Mouse (Mus musculus) frontal cortex, postnatal 10 days (tissue): Measurements from ENCODE around the gene Spns2.

Source experiments
- DNase-seq, 2 experiments: peaks; one replicate each; pipeline ENCODE4 v3.0.0; 2022; ENCODE audit warnings: low spot score in 2 of 2, mixed read lengths in 1 of 2

Spns2 gene

DNA sequence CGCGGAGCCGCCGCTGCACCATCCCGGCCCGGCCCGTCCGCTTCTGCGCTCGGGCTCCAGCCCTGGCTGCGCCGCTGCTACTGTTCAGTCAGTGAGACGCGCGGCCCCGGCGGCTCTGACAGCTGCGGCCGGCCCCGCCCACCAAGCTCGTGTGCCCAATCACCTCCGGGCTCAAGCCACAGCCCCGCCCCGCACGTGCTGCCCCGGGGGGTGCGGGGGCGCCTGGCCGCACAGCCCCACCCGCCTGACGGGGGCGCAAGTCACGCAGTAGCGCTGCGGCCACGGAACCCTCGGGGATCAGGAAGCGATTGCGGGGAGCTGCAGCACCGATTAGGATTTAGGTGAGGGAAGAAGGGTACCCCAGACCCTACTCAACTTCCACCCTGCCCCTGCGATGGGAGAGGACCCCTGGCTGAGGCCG is at the start of gene Spns2:
Gene Spns2 (minus strand): TSS at position 24 of the 421 bp plus-strand sequence.
- DNase-seq, result peak; percentile 92

DNA sequence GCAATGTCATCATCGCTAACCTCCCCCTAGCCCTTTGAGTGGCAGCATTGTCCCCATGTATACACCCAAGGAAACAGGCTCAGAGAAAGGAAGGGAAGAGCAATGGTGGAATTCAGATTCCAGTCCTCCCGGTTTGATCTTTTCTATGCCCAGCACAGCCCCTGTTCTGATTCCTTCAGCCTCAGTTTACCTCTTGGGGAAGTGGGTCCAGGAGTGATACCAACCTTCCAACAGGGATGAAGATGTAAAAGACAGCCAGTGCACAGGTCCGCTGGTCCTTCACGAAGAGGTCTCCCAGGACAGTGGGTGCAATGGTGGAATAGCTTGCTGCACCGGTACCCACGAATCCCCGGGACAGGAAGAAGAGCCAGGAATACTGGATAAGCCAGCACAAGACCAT is 49.1 kb upstream of the Spns2 start:
- no peak for DNase-seq

DNA sequence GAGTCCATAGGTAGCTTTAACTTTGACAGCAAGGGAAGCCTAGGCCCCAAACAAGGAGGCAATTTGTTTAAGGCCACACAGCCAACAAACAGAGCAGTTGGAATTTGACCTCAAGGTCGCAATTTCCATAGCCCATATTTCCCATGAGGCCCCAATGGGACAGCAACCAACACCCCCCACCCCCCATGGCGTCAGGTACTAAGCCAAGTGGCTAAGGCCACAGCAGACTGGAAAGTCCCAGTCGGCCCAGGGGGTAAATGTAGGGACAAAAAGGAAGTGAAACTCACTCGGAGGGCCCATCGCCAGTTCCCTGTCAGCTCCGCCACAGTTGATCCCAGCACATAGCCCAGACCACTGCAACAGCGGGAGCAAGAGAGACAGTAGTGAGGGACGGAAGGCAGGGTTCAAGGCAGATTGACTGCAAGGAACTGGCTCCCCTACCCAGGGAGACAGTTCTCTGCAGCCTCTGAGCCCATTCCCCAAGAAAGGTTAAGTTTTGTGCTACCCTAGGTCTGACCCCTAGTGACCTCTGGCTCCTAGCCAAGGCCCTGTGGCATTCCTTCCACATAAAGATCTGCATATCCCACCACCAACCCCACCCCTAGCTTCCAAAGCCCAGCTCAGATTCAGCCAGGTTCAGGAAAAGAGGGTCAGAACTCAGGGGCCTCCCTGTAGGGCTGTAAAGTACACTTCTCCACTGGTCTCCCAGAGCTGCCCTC is 48.5 kb upstream of the Spns2 start:
- DNase-seq, result peak in 1 of 2 experiments; percentile 20

DNA sequence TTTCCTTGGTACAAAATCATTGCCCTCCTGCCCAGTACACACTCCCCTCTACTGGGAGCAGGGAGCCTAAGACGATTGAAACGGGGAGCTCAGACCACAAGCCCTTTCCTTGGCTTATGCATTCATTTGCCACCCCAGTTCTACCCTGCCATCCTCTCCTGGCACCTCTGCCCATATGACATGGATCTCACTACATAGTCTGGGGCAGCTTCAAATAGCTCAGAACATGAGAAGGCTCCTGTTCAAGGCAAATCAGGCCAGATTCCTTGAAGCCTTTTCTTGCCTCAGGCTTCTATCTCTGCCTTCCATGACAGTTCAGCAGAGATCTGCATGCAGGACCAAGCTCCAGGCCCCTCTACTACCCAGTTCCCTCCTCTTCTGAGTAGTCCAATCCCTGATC is 47.8 kb upstream of the Spns2 start:
- DNase-seq, result no peak

DNA sequence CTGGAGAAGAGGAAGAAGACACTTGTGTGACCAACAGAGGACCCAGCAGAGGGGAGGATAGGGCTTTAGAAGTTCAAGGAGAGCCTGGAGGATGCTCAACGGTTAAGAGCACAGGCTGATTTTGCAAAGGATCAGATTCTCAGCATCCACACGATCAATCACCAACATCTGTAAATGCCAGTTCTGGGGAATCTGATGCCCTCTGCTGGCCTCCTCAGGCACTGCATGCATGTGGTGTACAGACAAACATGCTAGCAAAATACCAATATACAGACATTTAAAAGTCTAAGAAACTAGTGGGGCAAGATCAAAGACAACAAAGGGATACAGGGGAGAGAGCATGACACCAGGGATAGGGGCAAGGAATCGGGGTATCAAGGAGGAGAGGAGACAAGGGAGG is 45.8 kb upstream of the Spns2 start:
- DNase-seq, result no peak

DNA sequence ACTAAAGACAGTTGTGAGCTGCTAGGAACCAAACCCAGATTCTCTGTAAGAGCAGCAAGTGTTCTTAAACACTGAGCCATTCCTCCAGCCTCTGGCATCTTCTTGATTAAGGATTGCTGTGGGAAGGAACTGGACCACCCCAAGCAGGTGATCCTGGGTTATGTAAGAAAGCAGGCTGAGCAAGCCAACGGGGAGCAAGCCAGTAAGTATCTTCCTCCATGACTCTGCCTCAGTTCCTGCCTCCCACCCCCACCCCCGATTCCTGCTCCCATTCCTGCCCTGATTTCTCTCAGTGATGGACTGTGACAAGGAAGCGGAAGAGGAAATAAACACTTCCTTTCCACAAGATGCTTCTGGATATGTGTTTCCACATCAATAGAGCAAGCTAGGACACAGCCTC is 43.2 kb upstream of the Spns2 start:
- no peak for DNase-seq

DNA sequence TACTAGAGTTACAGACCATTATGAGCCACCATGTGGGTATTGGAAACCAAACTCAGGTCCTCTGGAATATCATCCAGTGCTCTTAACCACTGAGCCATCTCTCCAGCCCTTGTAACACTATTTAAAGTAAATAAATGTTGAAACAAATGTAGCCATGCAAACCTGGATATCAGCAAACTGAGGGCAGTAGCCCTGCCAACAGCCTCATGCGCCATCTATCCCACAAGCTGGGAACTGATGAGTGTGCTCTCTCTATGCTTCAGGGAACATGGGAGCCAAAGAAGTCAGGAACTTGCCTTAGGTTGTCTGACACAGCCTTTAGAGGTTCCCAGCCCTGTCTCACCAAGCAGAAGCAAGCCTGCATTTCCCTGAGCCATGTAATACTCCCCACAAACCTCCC is 41.9 kb upstream of the Spns2 start:
- DNase-seq, result no peak

DNA sequence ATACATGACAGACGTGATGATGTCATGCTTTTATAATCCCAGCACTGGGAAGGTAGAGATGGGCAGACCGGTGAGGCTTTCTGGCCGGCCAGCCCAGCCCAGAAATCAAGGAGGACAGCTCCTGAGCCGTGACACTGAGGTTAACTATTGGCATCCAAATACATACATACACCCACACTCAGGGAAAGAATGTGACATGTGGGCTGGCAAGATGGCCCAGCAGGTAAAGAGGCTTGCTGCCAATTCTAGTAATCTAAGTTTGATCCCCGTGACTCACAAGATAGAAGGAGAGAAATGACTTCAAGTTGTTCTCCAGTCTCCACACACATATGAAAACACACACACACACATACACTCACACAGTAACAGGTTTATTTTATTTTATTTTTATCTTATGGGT is 41.4 kb upstream of the Spns2 start:
- no peak for DNase-seq

DNA sequence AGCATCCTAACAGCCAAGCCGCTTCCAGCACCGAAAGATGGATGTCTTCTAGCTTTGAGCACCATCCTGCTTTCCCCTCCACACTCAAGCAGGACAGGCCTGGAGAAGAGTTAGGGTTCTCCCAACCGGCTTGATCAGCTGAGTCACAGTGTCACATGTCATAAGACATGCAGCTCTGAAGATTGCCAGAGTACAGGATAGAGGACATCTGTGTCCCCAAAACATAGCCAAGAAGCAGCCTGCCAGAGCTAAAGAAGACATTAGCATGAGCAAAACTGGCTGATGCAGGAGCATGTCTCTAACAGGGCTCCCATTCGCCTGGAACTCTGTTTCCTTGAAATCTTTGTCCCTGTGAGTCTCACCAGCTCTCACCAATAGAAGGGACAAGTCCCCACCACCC is 36.5 kb upstream of the Spns2 start:
- no peak for DNase-seq

DNA sequence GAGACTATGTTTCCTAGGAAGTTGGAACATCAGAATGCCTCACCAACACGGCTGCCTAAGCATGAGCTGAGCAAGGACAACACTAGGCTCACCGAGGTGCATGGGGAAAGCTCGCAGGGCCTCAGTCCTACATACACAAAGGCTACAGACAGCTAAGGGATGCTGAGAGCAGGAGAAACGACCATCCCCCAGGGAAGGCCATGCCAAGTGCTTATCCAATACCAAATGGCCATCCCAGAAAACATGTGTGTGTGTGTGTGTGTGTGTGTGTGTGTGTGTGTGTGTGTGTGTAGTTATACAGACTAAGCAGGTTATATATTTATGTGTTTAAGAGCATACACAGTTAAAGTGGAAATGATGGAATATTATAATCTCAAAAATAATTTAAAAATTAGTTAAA is 34.0 kb upstream of the Spns2 start:
- DNase-seq, result no peak

DNA sequence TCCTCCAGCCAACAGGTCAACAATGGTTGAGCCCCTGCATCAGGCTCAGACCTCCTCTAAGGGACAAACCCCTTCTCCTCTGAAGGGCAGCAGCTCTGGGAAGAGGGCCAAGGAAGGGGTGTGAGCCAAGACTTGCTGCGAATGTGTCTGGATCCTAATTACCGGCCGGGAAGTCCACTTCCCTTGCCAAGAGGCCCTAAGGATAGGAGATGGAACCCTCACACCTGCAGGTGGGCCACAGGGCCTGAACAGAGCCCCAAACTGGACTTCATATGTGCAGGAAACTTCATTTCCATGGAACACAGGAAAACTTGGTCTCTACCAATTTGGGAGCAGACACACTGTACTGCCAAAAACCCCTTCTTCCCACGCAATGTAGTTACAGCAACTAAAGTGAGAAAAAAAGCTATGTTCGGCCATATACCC is 32.9 kb upstream of the Spns2 start:
- DNase-seq, result peak in 1 of 2 experiments; percentile 33

DNA sequence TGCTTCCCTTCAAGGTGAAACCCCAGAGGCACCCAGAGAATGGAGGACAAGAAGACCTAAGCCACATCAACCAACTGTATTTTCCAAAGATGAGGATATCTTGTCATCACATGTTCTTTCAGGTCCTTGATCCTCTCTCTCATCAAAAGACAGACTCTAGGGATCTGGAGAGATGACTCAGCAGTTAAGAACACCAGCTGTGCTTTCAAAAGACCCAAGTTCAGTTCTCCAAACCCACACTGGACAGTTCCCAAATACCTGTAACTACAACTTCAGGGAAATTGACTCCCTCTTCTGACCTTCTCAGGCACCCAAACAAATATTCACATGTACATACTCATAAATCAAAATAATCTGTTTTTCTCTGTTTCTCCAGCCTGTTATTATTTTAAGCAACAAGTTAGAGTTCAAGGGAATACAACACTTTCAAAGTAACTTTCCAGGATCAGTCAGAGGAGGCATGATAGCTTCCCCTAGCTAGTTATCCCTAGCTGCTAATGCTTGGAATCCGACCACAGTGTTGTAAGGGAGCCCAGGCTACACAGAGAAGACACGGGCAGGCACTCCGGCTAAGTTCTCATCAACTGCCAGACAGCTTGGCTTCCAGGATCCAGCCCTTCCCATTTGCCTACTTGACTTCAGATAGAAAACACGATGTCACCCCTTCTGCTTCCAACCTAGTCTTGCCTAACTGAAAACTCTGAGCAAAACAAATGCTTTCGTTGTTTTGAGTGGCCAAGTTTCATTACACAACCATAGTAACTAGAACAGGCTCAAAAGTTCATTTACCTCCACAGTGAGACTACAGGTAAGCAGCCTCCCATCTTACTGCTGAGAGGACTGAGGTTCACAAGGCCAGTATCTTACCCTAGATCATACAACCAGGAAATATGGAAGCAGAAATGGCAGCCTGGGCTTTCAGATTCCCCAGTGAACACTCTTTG is 32.2 kb upstream of the Spns2 start:
- no peak for DNase-seq

DNA sequence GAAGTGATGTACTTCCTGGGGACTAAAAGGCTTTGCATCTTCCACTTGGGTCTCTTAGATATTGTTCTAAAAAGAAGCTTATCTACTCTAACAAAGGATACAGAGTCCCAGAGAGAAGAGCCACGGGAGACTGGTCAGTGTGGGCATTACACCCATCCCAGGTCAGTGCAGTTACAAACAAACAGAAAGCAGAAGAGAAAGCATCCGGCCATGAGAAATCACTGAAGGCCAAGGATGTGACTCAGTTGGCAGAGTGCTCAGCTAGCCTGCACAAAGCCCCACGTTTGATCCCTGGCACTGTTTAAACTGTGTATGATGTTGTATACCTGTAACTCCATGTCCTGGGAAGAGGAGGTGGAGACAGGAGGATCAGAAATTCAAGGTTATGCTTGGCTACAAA is 30.2 kb upstream of the Spns2 start:
- DNase-seq, result no peak

DNA sequence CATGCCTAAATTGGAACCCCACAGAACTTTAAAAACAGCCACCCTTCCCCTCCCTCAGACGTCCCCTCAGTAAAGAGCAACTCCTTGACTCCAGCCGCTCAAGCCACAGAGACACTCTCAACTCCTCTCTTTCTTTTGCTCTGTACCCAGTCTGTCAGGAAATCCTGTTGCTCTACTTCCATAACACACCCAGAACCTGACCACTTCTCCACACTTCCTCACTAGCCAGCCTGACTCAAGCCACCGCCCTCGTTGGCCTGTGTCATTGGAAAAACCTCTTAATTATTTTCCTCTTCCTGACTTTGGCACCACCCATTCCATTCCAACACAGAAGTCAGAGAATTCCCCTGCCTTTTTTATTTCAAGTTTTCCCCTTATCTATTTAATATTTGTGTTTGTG is 29.5 kb upstream of the Spns2 start:
- no peak for DNase-seq

DNA sequence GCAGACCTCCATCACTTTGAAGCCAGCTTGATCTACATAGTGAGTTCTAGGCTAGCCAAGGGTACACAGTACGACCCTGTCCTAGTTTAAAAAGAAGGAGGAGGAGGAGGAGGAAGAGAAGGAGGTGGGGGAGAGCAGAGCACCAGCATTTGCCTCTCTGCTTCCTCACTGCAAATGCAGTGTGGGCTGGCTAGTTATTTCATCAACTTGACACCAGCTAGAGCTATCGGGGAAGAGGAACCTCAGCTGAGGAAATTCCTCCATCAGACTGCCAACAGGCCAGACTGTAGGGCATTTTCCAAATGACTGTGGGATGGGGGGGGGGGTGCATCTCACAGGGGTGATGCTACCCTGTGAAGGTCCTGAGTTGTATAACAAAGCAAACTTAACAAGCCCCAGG is 28.7 kb upstream of the Spns2 start:
- DNase-seq, result no peak

DNA sequence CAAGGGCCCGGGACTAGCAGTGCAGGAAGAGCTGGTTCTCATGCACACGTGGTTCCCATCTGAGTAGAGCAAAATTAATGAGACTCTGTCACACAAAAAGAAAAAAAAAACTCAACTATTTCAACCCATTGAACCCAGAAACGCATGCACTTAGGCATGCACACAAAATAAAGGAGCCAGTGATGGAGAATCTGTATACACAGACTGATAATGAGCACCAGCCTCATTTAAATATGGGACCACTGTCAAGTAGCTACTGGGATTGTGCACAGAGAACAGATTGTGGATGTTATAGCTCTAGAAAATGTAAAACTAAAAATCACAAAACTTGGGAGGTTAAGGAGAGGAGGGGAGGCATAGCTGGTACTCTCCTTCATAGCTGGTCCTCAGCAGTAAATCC is 25.3 kb upstream of the Spns2 start:
- DNase-seq, result no peak

DNA sequence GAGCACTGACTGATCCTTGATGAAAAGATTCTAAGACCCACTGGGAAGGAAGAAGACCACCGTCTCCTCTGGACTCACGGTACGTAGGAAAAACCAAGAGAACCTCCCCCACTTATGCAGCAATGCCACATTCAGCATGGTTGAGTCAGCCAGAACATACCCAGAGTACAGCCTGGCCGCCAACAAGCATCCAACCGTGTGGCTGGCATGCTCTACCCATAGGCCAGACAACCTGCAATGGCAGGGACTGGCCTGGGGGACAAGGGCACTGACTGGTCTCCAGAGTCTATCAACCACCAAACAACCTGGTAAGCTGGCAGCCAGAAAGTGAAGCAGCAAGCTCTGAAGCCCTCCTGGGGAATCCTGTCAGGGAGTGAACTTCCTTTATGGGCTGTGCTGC is 18.9 kb upstream of the Spns2 start:
- no peak for DNase-seq

DNA sequence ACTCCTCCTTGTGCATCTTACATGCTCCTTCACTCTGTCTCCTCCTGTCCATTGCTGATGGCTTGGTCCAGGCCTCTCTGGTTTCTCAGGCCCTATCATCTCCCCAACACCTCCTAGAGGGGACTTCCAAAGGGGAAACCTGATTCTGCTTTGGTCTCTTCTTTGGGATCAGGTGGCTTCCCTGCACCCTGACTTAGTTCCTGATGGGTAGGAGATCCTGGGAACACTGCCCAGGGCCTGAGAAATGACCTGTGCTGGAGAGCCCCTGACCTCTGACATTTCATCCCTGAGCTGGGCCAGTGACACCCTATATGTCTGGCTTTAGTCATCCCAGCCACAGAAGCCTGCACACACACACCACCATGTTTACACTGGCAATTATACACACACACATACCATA is 17.9 kb upstream of the Spns2 start:
- no peak for DNase-seq

DNA sequence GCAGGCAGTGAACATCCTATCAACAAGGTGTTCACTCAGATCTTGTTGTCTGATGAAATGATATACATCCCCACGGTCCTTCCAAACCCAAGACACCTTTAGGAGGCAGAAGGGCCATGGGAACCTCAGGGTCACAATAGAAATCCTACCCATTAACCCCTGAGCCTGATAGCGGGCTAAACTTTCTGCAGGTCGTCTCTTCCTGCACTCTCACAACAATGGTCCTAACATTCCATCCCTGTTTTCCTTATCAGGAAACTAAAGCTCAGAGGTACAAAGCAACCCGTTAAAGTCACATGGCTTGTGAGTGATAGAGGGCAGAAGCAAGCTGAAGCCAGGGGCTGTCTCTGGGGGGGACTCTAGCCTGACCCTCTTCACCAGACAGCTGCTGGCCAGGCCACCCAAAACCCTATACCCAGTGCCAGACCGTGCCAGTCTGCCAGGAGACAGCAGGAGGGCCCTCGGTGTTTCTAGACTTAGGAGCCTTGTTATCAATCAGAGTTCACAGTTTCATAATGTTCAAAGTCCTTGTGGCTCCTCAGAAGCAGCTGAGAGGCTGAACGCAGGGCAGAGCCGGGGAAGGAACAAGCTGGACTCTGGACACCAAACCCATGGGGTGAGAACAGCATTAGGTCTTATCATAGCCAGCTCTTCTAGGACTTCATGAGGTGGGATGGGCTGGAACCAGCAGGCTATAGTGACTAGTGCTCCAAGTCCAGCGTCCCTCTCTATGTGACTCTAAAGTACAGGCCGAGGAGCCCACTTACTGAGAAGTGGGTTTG is 14.5 kb upstream of the Spns2 start:
- DNase-seq, result no peak

DNA sequence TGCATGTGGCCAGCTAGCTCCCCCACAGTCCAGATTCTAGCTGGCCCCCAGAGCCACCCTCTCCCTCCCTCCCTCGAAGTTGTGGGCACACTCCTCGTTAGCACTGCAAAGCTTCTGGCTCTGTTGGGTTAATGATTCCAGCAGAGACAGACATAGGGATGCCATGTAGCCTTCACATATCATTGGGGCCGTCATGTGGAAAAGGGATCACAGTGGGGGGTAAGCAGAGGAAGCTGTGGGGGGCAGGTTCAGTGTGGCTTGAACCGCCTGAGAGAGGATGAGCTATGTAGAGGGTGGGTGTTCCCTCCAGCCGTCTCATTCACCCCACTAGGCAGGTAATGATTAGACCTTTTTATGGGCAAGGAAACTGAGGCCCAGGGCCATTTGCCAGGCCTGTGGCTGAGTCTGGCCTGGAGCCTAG is 13.8 kb upstream of the Spns2 start:
- DNase-seq, result no peak

DNA sequence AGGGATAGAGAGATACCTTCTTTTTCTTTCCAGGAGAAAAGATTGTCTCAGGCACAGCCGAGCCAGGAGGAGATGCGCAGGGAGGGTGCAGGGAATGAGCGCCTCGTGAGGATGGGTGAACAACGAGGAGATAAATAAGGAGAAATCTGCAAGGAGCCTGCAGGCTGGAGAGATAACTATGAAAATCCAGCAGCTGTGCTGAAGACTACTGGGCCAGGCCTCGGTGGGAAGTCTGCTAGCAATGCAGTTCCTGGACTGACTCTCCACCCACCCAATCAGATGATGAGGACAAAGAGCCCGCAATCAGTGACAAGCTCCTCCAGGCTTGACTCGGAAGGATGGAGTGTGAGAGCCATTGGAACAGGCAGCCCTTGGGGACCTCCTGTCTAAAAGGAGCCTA is 12.5 kb upstream of the Spns2 start:
- DNase-seq, result no peak

DNA sequence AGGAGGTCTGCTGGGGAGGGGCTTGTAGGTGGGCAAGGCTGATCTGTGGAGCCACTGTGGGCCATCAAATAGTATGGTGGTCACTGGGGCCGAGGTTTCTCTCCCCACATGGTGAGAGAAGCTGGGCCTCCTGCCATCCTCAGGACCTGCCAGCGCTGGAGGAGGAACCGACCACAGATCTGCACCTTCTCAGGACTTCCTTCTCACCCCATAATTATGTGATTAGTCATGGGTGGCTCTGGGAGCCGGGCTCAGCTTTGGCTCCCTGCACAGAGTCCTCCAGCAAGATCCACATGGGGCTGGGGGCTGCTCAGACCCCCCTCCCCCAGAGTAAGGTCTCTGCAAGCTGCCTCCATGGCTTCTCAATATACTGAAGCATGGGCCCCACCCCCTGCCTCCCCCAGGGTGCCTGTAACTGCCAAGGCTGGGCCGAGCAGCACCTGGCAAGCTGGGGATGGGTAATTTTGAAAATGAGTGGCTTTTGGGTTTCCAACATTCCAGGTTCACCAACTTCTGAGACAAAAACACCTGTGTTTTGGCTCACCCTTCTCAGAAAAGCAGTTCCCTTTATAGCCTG is 11.8 kb upstream of the Spns2 start:
- DNase-seq, result no peak
